Mouse (Mus musculus): Measurements from ENCODE around the gene Ifnar1. TPM values are rescaled to one million over a fixed set of nuclear protein-coding genes. Genes with fewer than 3 reads are reported as not detected.
A peak's percentile ranks its signal among the peaks of the same experiment; 100 is the strongest.

Gene Ifnar1
- polyA plus RNA-seq, 1 experiment from 2014 or later = 46.5 TPM

- H3K27me3 ChIP-seq = no peaks in the 10 kb centered on the region
- H3K4me3 ChIP-seq = peak overlapping the region; percentile 86
- no peaks in the 10 kb centered on the region for H3K9me3 ChIP-seq
- H3K36me3 ChIP-seq = no peaks in the 10 kb centered on the region
- peak overlapping the region; percentile 51 for H3K9ac ChIP-seq
- peak overlapping the region; percentile 70 for H3K4me2 ChIP-seq
- H3K4me1 ChIP-seq (replicated peaks) = peaks cover 38% of the 10 kb centered on the region
- 33% methylated on average over 2 of the region's 2 CpGs for WGBS
- no peak for ATAC-seq (ENCODE audit: low read depth)
- H3K27ac ChIP-seq (replicated peaks) = no peak overlapping the region
These were observed 64.0 kb downstream of the Ifnar1 start for GRCm38 (mm10) chr16:91548996-91549395.

GRCm38 (mm10) chr16:91549616-91550015, 64.6 kb downstream of the Ifnar1 start:
- H3K27ac ChIP-seq (replicated peaks) = no peak overlapping the region
- no peak overlapping the region for H3K4me3 ChIP-seq
- H3K27me3 ChIP-seq = no peaks in the 10 kb centered on the region
- 55% methylated on average over 5 of the region's 5 CpGs for WGBS
- peaks cover 42% of the 10 kb centered on the region for H3K4me1 ChIP-seq (replicated peaks)
- ATAC-seq (ENCODE audit: low read depth) = no peak
- no peak overlapping the region for H3K9ac ChIP-seq
- H3K36me3 ChIP-seq = no peaks in the 10 kb centered on the region
- peak overlapping the region; percentile 70 for H3K4me2 ChIP-seq
- no peaks in the 10 kb centered on the region for H3K9me3 ChIP-seq

- H3K9ac ChIP-seq = no peak overlapping the region
- H3K27ac ChIP-seq (replicated peaks) = no peak overlapping the region
- peaks cover 46% of the 10 kb centered on the region for H3K4me1 ChIP-seq (replicated peaks)
- no peak overlapping the region for H3K4me3 ChIP-seq
- H3K36me3 ChIP-seq = peaks cover 3% of the 10 kb centered on the region; the same call in 1 of the 2 replicates
- no peak overlapping the region for H3K4me2 ChIP-seq
- 79% methylated on average over 10 of the region's 10 CpGs for WGBS
- no peak for ATAC-seq (ENCODE audit: low read depth)
- H3K9me3 ChIP-seq = no peaks in the 10 kb centered on the region
- no peaks in the 10 kb centered on the region for H3K27me3 ChIP-seq
These were observed 66.1 kb downstream of the Ifnar1 start for GRCm38 (mm10) chr16:91551081-91551524.

- WGBS = 62% methylated on average over 9 of the region's 9 CpGs
- Histone ChIP-seq H3K4me1 (replicated peaks) (peaks cover 43% of the 10 kb centered on the region), H3K27me3 (no peaks in the 10 kb centered on the region), H3K27ac (replicated peaks) (no peak overlapping the region), H3K9ac (no peak overlapping the region), H3K9me3 (no peaks in the 10 kb centered on the region), H3K36me3 (peaks cover 3% of the 10 kb centered on the region; the same call in 1 of the 2 replicates), H3K4me3 (no peak overlapping the region), H3K4me2 (no peak overlapping the region)
- ATAC-seq (ENCODE audit: low read depth) = no peak
These were observed 67.0 kb downstream of the Ifnar1 start for GRCm38 (mm10) chr16:91552072-91552471.

- 0 out of 2 replicates have a peak overlapping the region, but pooled peaks have one; percentile 33 for H3K27ac ChIP-seq (replicated peaks)
- no peaks in the 10 kb centered on the region for H3K9me3 ChIP-seq
- no peaks in the 10 kb centered on the region for H3K27me3 ChIP-seq
- peaks cover 12% of the 10 kb centered on the region for H3K36me3 ChIP-seq
- no peak overlapping the region for H3K4me3 ChIP-seq
- no peak for ATAC-seq (ENCODE audit: low read depth)
- WGBS = 61% methylated on average over 12 of the region's 12 CpGs
- no peak overlapping the region for H3K9ac ChIP-seq
- H3K4me1 ChIP-seq (replicated peaks) = peaks cover 30% of the 10 kb centered on the region
- H3K4me2 ChIP-seq = no peak overlapping the region
These were observed 68.6 kb downstream of the Ifnar1 start for GRCm38 (mm10) chr16:91553625-91554024.

GRCm38 (mm10) chr16:91555017-91555605, 70.1 kb downstream of the Ifnar1 start:
- H3K4me2 ChIP-seq = no peak overlapping the region
- no peaks in the 10 kb centered on the region for H3K27me3 ChIP-seq
- ATAC-seq (ENCODE audit: low read depth) = no peak
- no peak overlapping the region for H3K9ac ChIP-seq
- H3K27ac ChIP-seq (replicated peaks) = no peak overlapping the region
- no peaks in the 10 kb centered on the region for H3K9me3 ChIP-seq
- peaks cover 24% of the 10 kb centered on the region for H3K36me3 ChIP-seq
- H3K4me1 ChIP-seq (replicated peaks) = peaks cover 16% of the 10 kb centered on the region
- no peak overlapping the region for H3K4me3 ChIP-seq
- WGBS = 85% methylated on average over 8 of the region's 8 CpGs

GRCm38 (mm10) chr16:91556659-91557058, 71.6 kb downstream of the Ifnar1 start:
- H3K9ac ChIP-seq = no peak overlapping the region
- H3K36me3 ChIP-seq = peaks cover 31% of the 10 kb centered on the region
- no peak overlapping the region for H3K4me2 ChIP-seq
- no peak overlapping the region; the same call in 1 of the 2 replicates for H3K27ac ChIP-seq (replicated peaks)
- H3K4me1 ChIP-seq (replicated peaks) = peaks cover 16% of the 10 kb centered on the region
- H3K9me3 ChIP-seq = no peaks in the 10 kb centered on the region
- no peak overlapping the region for H3K4me3 ChIP-seq
- no peaks in the 10 kb centered on the region for H3K27me3 ChIP-seq
- 74% methylated on average over 15 of the region's 15 CpGs for WGBS
- no peak for ATAC-seq (ENCODE audit: low read depth)

Small RNA genes lying within 50 kb of the gene (microRNA-seq; reads per million reads assigned to microRNA genes)
- not detected for gene Mir6367

Other genes starting within 250 kb of the Ifnar1 start
- gene Olig1, start 215.5 kb upstream of the Ifnar1 start, polyA plus RNA-seq (2015; fragmentation: Nextera tagmentation; extraction: Ambion mirVana) = 20.9 and 26.0 TPM in 2 replicates
- gene Ifnar2, start 112.5 kb upstream of the Ifnar1 start, polyA plus RNA-seq (2015; fragmentation: Nextera tagmentation; extraction: Ambion mirVana) = 39.9 and 40.6 TPM in 2 replicates
- gene Gm21970, start 93.5 kb upstream of the Ifnar1 start, polyA plus RNA-seq (2015; fragmentation: Nextera tagmentation; extraction: Ambion mirVana) = not detected in 2 replicates
- gene Il10rb, start 79.1 kb upstream of the Ifnar1 start, polyA plus RNA-seq (2015; fragmentation: Nextera tagmentation; extraction: Ambion mirVana) = 11.8 and 13.1 TPM in 2 replicates
- 59.4 and 75.3 TPM in 2 replicates for gene Ifngr2, start 61.8 kb downstream of the Ifnar1 start, polyA plus RNA-seq (2015; fragmentation: Nextera tagmentation; extraction: Ambion mirVana)
- 85.6 and 96.8 TPM in 2 replicates for gene Tmem50b, start 112.6 kb downstream of the Ifnar1 start, polyA plus RNA-seq (2015; fragmentation: Nextera tagmentation; extraction: Ambion mirVana)
- 6.9 and 7.0 TPM in 2 replicates for gene Dnajc28, start 133.8 kb downstream of the Ifnar1 start, polyA plus RNA-seq (2015; fragmentation: Nextera tagmentation; extraction: Ambion mirVana)
- 62.1 and 66.1 TPM in 2 replicates for gene Gart, start 161.7 kb downstream of the Ifnar1 start, polyA plus RNA-seq (2015; fragmentation: Nextera tagmentation; extraction: Ambion mirVana)
- 125 and 129 TPM in 2 replicates for gene Son, start 162.3 kb downstream of the Ifnar1 start, polyA plus RNA-seq (2015; fragmentation: Nextera tagmentation; extraction: Ambion mirVana)
- 19.1 and 20.5 TPM in 2 replicates for gene Donson, start 203.5 kb downstream of the Ifnar1 start, polyA plus RNA-seq (2015; fragmentation: Nextera tagmentation; extraction: Ambion mirVana)
- 91.5 and 93.0 TPM in 2 replicates for gene Cryzl1, start 243.7 kb downstream of the Ifnar1 start, polyA plus RNA-seq (2015; fragmentation: Nextera tagmentation; extraction: Ambion mirVana)
- gene Itsn1, start 244.0 kb downstream of the Ifnar1 start, polyA plus RNA-seq (2015; fragmentation: Nextera tagmentation; extraction: Ambion mirVana) = 60.4 and 62.5 TPM in 2 replicates